Mouse (Mus musculus) small intestine, adult 2 months (tissue): Measurements from ENCODE around the gene Arap1.

ENCODE experiments used
- CTCF ChIP-seq: fragments of 200-500 bp; IDR thresholded peaks from 2 replicates; pipeline ENCODE4 v1.5.1; 2012; ENCODE audit warnings: low read depth, mild to moderate bottlenecking, control low read depth, inconsistent platforms, low read length, moderate library complexity, mixed read lengths; ENCODE audit not compliant: insufficient replicate concordance, insufficient read length; ENCODE audit errors: extremely low read depth
- POLR2A ChIP-seq: fragments of 200-500 bp; IDR thresholded peaks from 2 replicates; pipeline ENCODE4 v1.6.1; 2012; ENCODE audit warnings: low read depth, mild to moderate bottlenecking, control low read depth, inconsistent platforms, low read length, moderate library complexity

GRCm38 (mm10) chr7:101461571-101461970, 113.7 kb downstream of the Arap1 start:
- TF ChIP-seq CTCF: no peak
- no peak for TF ChIP-seq POLR2A
